Mouse (Mus musculus): ENCODE measurements around the gene Rasl10b. TPM values are rescaled to one million over a fixed set of nuclear protein-coding genes. Genes with fewer than 3 reads are reported as not detected.

Rasl10b gene
- total RNA-seq (2021), result under 1 TPM; 0.31 to 0.45 TPM
- long read RNA-seq, experiment 1, result 0 reads
- long read RNA-seq, experiment 2, result 0 reads

DNA sequence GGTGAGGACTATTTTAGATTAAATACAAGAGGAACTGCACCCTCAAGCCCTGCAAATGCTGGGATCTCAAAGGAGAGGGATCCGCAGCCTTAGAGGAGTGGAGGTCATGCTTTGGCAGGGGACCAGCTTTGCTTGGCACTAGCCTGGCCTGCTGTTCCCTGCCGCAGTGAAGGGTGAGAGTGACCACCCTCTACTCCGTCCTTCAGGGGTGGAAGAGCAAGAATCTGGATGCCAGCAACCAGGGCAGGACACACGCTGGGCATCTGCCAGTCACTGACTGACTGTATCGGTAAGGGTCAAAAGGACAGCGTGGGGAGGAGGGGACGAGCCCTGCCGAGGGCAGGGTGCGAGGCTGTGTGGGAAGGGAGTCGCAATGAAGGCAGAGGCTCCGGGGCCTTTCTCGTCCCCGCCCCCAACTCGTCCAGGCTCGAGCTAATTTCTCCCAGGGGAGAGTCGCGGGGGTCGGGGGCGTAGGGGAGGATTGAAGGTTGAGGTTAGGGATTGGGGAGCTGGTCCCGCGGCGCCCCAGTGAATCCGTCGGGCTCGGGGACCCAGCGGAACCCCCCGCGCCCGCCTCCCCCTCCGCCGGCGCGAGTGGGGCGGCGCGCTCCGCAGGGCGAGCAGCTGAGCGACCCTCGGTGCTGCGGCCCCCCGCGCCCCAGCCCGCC lies at the start of gene Rasl10b:
Gene Rasl10b, plus strand, starts transcription at position 51 of the 668 bp plus-strand sequence.
- intact Hi-C loops (cut with DNase I; ENCODE audit: low total_unique reads), result no loop called here
- peak; percentile 24 for DNase-seq

DNA sequence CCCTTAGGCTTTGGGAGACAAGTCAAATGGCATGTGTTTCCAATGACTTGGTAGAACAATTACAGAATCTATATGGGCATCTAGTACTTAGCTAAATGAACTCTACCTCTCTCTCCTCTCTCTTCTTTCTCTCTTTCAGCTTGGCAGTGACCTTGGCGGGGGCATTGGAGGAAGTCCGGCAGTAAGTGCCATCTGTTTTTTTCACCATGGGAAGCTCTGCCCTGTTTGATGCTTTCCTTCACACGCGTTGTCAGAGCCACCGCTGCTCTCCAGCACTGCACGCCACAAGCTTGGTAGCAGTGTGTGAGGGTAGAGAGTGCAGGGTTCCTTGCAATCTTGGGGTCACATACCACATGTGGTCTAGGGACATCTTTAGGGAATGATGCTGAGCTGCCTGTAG lies 44.3 kb upstream of the Rasl10b start:
- DNase-seq, result no peak
- intact Hi-C loops (cut with DNase I; ENCODE audit: low total_unique reads), result no loop called here

- intact Hi-C loops (cut with DNase I; ENCODE audit: low total_unique reads), result no loop called here
- DNase-seq, result no peak
These were observed 37.7 kb upstream of the Rasl10b start for GRCm38 (mm10) chr11:83371267-83371666.

GRCm38 (mm10) chr11:83379745-83380341 lies 29.1 kb upstream of the Rasl10b start:
- intact Hi-C loops (cut with DNase I; ENCODE audit: low total_unique reads), result no loop called here

GRCm38 (mm10) chr11:83382876-83383531 lies 25.9 kb upstream of the Rasl10b start:
- intact Hi-C loops (cut with DNase I; ENCODE audit: low total_unique reads), result no loop called here
- DNase-seq, result no peak

More at GRCm38 (mm10) chr11:83379745-83380341, 29.1 kb upstream of the Rasl10b start:
- no peak for DNase-seq

DNA sequence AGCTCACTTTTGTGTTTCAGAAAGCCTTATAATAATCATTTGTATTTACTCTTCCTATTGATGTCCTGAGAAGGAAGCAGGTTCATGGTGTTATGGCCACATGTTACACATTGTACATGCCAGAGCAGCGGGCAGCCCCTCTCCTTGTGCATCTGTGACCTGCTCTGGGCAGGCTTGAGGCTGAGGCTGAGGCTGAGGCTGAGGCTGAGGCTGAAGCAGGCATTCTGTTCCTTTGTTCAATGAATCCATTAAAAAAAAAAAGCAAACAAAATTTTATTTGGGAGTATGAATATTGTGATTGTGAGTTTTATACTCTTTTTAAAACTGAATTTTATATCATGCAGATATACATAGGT lies 25.4 kb upstream of the Rasl10b start:
- no peak for DNase-seq
- intact Hi-C loops (cut with DNase I; ENCODE audit: low total_unique reads), result no loop called here

DNA sequence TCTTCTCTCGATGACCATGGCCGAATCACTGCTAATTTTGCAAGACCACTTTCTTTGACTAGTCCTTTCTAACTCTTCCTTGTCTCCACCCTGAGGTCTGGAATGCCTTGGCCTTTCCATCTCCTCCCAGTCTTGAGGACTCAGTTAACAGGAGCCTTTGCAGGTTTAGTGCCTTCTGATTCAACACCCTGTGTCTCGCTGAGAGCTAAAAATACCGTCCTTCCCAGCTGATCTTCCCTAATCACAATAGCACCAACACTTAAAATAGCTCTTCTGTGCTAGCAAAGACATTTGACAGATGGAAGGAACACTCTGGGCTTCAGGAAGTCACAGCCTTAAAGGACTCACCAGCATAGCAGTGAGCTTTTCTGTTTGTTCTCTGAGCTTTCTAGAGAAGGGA lies 15.9 kb upstream of the Rasl10b start:
- no peak for DNase-seq
- intact Hi-C loops (cut with DNase I; ENCODE audit: low total_unique reads), result no loop called here

DNA sequence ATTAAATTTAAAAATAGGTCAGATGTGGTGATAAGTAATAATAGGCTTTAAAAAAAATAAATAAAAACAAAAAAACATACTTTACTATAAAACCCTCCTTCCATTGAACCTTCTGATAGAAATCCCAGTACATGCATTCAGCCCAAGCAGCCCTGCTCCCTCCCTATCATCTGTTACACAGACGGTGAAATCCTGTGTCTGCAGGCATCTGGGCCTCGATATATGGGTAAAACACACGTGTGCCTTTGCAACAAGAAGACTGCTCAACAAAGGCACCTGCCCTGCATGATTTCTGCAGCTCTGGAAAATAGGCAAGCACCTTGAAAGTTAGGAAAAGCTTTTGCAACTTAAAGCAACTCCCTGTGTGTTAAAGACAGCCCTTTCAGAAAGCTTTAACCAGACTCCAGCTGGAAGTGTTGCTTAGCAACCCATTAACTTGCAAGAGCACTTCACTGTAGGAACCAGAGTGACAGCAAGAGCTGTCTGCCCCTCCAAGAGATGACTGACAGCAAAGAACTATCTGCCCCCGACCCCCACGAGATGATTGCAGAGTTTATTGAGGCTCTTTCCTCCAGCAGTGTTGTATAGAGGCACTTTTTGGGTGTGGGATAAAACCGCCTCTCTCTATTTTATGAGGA lies 14.0 kb upstream of the Rasl10b start:
- intact Hi-C loops (cut with DNase I; ENCODE audit: low total_unique reads), result no loop called here
- no peak for DNase-seq

GRCm38 (mm10) chr11:83397626-83398025 lies 11.3 kb upstream of the Rasl10b start:
- no peak for DNase-seq
- intact Hi-C loops (cut with DNase I; ENCODE audit: low total_unique reads), result no loop called here

GRCm38 (mm10) chr11:83398724-83399123 lies 10.2 kb upstream of the Rasl10b start:
- intact Hi-C loops (cut with DNase I; ENCODE audit: low total_unique reads), result no loop called here
- no peak for DNase-seq

DNA sequence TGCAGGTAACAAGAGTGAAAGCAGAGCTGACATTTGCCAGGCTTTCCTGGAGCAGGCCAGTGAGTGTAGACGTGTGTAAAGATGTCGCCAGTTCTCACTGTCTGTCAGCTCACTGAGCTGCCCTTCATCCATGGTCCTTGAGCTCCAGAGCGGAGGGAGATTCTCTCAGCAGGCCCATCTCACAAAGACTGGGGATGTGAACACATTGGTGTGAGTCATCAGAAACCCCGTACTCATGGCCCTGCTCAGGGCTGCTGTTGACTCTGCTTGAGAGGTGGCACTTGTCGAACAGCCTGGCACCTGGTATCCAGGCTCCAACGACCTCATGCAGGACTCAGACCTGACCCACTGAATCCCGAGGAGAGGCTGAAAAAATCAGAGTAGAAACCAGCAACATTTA lies 5.2 kb upstream of the Rasl10b start:
- DNase-seq, result no peak
- intact Hi-C loops (cut with DNase I; ENCODE audit: low total_unique reads), result no loop called here

DNA sequence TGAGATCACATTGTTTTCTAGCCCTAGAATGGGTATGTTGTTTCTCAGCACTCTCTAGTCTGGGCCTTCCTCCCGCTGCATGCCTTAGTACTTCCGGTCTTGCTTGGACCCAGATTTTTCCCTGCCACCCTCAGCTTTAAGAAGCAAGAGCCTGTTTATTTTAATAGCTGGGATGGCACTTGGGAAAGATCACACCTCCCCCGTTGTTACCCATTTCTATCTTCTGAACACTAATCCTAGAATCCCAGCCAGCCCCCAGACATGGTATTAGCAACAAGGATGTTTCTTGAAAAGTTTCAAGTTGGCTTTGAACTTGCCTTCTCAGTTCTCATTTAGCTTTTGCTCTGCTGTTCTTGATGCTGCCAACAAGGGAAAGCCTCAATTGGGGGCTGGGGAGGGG lies 2.5 kb upstream of the Rasl10b start:
- intact Hi-C loops (cut with DNase I; ENCODE audit: low total_unique reads), result no loop called here
- DNase-seq, result no peak

DNA sequence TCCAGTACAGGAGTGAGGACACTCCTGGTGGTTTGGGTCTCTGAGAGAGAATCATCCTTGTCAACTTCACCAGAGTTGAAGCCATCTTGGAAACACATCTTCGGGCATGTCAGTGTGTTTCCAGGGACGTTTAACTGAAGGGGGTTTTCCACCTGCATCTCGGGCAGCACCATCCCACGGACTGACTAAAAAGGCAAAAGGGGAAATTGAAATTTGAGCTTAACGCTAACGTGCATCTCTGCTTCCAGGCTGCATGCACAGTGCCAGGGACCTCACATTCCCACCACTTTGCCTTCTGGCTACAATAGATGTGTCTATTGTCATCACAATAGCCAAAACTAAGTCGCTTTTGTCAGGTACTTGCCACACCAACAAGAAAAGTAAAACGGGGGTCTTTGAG lies 695 bp upstream of the Rasl10b start:
- intact Hi-C loops (cut with DNase I; ENCODE audit: low total_unique reads), result no loop called here
- DNase-seq, result no peak

DNA sequence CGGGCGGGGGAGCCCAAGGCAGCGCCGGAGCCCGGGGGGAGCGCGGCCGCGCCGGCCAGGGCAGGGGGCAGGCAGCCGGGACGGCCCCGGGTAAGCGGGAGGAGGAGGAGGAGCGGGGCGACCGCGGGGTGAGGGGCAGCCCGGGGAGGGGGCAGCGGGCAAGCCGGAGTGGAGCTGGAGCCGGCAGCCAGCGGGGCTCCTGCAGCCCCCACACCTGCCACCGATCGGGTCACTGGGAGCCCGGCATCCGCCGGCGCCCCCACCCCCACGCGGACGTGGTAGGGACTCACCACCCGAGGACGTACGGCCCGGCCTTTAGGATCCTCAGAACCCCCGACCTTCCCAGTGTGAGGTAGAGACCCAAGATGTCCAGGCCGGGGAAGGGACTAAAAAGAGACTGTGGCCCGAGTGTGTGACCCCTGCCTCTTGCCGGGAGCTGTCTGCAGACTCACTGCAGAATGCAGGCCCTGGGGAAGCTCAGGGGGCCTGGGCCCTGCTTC lies 905 bp downstream of the Rasl10b start:
- intact Hi-C loops (cut with DNase I; ENCODE audit: low total_unique reads), result no loop called here
- DNase-seq, result no peak

GRCm38 (mm10) chr11:83410510-83410909 lies 1.6 kb downstream of the Rasl10b start:
- intact Hi-C loops (cut with DNase I; ENCODE audit: low total_unique reads), result no loop called here
- DNase-seq, result no peak

DNA sequence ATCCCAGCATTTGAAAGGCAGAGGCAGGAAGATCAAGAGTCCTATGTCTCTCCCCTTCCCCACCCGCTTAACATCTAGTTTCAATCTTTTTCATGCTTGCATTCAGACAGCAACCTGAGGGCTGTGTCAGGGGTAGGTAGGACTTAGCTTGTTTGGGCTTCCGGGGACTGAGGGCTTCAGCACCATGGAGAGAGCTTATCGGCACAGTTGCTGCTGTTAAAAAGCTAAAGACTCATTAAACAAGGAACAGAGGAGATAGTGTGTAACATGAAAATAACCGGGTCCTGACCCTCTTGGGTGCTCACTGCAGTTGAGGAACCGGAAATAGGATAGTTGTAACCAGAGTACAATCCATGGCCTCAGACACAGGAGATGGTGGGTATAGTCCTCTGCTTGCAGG lies 8.1 kb downstream of the Rasl10b start:
- intact Hi-C loops (cut with DNase I; ENCODE audit: low total_unique reads), result no loop called here
- peak; percentile 31 for DNase-seq

DNA sequence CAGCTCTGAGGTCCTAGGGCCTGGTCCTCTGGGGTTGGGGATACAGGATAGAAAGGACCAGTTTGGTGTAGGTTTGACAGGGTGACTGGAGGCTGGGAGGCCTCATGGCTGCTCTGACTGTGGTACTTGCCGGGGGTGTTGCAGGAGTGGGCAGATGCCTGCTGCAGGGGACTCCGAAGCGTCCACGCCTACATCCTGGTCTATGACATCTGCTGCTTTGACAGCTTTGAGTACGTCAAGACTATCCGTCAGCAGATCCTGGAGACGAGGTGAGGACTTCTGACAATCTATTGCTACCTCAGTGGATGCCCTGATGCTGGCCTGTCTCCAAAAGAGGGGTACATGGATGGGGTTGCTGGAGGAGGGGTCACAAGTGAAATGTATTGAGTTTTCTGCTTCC lies 8.8 kb downstream of the Rasl10b start:
- intact Hi-C loops (cut with DNase I; ENCODE audit: low total_unique reads), result no loop called here

GRCm38 (mm10) chr11:83418566-83418965 lies 9.6 kb downstream of the Rasl10b start:
- intact Hi-C loops (cut with DNase I; ENCODE audit: low total_unique reads), result no loop called here
- no peak for DNase-seq

More for the DNA sequence above, 8.8 kb downstream of the Rasl10b start:
- DNase-seq, result no peak

DNA sequence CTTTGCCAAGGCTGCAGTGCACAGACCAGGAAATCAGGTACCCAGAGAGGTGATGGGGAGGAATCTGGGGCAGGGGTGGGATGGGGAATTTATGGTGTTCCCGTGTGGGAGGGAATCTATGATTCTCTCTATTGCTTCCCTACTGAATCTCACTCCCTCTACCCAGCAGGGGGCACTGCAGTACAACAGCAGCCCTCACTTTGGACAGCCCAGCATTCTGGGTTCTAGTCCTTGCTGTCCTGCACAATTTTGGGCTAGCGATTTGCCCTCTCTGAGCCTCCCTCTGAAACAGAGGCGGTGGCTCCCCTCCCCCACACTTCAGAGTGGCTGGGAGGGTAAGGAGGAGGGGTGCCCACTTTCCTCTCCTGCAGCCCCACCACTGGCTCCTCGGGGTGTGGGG lies 11.4 kb downstream of the Rasl10b start:
- no peak for DNase-seq
- intact Hi-C loops (cut with DNase I; ENCODE audit: low total_unique reads), result loop anchor here (5.0 to 10.0 kb wide), 2 partner anchors 63 to 96 kb away; no protein-coding TSS in a partner anchor

DNA sequence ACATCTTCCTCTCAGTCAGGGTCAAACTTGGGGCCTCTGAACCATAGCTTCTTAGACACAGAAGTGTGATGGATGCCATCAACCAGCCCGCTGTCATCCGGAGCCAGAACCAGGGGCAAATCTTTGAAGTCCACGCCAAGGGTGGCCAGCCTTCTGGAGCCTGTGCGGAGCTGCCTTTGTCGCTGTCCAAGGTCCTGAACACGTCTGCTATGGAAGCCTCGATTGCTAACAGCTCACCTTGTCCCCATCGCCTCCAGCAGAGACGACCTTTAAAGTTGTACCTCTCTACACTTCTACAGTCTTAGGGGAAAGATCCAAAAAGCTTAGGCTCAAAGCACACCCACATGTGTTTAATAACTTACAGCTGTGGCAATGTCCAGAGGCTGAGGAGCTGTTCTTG lies 12.4 kb downstream of the Rasl10b start:
- peak; percentile 67 for DNase-seq
- intact Hi-C loops (cut with DNase I; ENCODE audit: low total_unique reads), result loop anchor here (5.0 to 10.0 kb wide), 2 partner anchors 64 to 97 kb away; no protein-coding TSS in a partner anchor

Data from gastrocnemius, postnatal 14 days (tissue).